Mouse (Mus musculus): Measurements from ENCODE around the gene A930002H24Rik.
"Not testable (repeated sequence)": the region's sequence is repeated elsewhere in the genome, so short reads cannot be mapped to it uniquely, and the experiment has no call there.

The A930002H24Rik gene

DNA sequence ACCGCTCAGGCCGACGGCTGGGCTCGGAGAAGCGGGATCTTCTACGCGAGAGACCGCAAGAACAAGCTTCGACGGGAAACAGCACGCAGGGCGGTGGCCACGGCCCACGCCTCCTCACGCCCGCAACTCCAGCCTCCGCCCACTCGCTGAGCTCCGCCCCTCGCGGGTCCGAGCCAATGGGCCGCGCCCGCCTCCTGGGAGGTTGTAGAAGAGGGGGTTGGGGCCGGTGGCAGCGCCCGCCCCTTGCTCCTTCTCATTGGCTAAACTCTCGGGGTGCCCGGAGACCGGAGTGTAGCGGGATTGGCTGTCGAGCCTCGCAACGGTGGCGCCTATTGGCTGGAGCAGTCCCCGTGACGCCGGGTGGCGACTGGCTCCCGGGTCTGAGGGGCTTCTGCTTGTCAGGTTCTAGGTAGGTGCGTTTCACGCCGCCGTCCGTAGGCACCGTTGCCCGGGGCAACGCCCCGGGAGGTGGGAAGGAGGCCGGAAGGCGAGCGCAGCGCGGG is at the start of gene A930002H24Rik:
Gene A930002H24Rik (minus strand): TSS at position 145 of the 503 bp plus-strand sequence.
- DNase-seq (ENCODE audit: low read depth): peak; percentile 78

DNA sequence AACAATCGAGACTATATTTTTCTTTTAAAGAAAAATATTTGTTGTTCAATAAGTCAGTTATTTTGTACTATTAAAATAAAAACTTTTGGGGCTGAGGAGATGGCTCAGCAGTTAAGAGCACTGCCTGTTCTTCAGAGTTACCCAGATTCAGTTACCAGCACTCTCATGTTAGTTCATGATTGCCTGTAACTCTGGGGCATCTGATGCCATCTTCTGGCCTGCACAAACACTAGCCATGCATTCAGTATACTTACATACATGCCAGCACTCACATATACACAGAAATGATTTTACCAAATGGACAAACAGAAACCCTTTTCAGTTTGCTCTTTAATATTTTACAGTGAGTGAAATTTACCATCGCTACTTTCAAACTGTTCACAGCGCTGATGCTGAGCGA is 45.7 kb upstream of the A930002H24Rik start:
- DNase-seq (ENCODE audit: low read depth): no peak

DNA sequence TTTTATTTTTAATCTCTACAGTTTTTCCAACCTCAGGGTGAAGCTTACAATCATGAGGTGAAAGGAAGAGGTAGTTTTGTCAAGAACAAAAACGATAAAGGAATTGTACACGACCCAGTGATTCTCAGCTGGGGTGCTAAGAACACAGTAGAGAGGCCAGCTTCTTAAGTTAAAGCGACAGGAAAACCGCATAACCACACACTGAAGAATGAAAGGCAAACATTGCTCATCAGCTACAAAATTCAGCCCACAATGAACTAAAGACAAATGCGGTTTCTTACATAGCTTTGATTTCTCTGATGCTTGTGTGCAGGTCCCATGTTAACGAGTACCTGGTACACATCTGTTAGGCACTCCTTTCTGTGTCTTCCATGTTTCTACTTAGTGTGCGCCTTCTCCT is 33.5 kb upstream of the A930002H24Rik start:
- peak; percentile 5 for DNase-seq (ENCODE audit: low read depth)

DNA sequence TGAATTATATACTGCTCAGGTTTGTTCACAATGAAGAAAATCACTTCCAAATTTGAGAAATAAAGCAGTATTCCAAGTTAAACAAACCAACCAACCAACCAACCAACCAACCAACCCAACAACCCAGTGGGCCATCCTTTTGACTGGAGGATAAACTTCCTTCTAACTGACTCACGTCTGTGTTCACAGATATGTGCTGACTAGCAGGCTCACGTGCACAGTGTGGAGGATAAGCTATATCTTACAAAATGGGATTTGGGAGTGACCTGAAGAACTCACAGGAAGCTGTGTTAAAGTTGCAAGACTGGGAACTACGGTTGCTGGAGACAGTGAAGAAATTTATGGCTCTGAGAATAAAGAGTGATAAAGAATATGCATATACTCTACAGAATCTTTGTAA is 32.2 kb upstream of the A930002H24Rik start:
- no peak for DNase-seq (ENCODE audit: low read depth)

DNA sequence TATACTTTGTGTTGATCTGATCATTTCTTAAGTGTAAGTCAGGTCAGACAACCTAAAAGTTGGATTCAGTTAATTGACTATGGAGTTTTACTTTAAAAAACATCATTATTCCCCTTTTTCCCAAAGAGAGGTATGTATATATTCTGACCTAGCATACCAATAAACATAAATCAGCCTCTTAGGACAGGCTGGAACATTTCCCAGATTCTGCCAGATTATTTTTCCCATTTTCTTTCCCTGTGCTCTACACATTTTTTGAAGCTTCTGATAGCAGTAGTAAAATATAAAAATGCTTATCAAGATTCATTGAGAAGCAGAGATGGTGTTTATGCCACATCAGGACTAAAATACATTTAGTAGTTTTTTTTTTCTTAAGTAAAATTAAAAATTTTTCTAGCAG is 27.0 kb upstream of the A930002H24Rik start:
- DNase-seq (ENCODE audit: low read depth): no peak

DNA sequence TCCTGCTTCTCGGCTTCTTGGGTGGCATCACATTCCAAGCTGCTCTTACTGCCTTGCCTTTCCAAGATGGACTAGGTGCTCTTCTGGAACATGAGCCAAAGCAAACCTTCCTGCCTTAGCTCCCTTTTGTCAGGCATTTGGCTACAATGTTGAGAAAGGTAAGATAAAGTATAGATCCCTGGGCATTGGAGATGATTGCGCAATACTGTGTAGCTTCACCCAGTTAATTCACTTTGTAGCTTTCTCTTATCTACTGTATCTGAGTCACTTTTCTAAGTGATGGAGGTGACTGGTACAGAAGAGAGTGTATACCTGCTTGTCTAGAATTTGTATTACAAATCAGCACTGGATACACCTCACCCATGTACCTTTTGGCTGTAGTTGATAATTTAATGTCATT is 23.4 kb upstream of the A930002H24Rik start:
- DNase-seq (ENCODE audit: low read depth): no peak

DNA sequence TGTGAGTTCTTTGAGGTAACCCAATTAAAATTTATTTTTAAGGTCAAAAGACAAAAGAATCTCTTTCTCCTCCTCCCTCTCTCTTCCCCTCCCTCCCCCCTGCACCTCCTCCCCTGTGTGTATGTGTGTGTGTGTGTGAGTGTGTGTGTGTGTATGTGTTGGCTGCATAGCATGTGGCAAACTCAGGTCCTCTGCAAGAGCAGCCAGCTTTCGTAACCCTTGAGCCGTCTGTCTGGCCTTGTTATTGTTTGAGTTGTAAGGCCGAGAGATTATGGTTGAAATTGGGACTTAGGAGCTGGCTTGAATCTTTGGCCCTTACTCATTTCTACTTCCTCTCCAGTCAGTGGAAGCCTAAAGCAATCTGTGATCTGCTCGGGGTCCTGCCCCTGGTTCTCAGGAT is 16.4 kb upstream of the A930002H24Rik start:
- no peak for DNase-seq (ENCODE audit: low read depth)

DNA sequence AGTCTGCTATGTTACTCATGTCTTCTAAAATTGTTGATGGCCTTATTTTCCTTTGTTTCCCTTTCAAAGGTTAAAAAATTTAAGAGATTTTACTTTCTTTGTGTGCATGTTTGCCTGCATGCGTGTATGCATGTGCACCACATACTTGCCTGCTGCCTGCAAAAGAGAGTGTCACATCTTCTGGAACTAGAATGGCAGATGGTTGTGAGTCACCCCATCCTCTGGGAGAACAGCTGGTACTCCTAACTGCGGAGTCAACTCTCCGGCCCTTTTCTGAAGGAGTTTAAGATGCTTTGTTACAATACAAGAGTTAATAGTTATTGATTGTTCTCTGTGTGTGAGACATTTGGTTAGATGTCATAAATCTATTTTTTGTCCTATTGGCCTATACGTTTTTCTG is 15.3 kb upstream of the A930002H24Rik start:
- DNase-seq (ENCODE audit: low read depth): no peak

DNA sequence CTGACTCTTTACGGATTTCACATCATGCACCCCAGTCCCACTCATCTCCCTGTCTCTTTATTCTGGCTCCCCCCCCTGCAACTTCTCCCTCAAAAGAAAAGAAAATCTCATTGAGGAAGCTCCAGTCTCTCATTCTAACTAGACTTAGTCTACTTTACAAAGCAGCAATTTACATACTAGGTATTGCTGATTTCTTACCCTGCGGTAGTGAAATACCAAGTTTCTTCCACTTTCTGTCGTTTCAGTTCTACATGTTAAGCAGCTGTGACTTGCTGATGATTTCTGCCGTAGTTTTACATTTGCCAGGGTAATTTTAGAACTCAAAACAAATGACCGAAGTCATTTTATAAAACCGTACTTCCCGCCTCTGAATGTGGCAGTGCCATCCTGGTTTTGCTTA is 8.2 kb upstream of the A930002H24Rik start:
- DNase-seq (ENCODE audit: low read depth): no peak

DNA sequence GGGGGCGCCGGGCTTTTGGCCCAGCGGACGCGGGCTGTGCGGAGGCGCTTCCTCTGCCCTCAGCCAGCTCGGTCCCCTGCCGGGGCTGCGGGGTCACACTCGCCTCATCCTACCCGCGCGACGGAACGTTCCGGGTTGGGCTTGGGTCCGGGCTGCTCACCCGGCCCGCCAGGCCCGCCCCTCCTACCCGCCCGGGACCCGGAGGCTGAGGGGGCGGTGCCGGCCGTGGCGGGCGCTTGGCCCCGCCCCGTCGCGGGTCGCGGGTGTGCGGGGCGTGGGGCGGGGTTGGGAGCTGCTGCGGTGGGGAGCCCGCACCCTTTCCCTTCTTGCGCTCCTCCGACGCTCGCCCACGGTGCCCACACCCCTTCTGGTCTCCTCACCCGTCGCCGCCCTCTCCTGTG is 580 bp upstream of the A930002H24Rik start:
- peak; percentile 36 for DNase-seq (ENCODE audit: low read depth)

DNA sequence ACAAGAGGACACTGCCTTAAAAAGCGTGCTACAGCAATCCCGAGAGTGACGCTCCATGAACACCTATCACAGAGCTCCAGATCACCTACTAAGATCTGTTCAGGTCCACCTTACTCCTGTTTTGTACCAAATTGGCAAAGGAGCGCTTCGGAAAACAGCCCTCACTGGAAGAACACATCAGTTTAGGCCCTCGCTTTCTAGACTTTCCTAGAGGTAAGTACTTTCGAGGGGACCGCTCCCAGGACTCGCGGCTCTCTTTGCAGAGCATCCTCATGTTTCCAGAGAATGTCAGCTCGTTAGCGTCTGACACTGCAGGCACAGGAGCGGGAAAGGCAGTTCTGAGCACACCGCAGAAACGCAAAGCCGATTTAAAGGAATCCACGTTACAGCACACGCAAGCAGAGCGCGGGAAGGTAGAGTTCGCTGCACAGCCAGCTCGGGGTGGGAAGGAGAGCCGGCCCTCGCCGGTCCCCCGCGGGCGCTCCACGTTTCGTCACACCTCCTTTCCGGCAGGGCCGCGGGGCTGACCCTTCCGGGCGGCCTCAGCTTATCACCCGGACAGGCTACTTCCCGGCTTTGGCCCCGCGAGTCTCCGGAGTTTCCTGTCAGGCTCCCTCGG is 470 bp downstream of the A930002H24Rik start, which contains the start of gene Fer:
Gene Fer (plus strand): TSS at position 51 of the 619 bp plus-strand sequence.
- DNase-seq (ENCODE audit: low read depth): peak; percentile 15

DNA sequence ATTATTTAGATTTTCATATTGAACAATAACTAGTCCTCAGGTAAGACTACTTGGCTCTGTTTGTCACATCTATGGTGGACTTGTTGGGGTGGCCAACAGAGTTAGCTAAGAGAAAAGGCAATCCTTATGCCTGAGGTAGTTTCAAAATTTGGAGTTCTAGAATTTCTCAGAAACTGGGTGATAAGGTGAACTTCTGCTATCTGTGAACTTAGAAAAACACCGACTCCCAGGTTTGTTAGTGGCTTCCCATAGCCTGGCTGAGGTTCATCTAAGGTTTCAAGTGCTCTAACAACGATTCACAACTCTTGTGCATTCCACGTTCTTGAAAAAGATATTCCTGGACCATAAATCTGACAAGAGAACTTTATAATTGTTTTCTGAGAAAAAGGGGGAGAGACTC is 1.2 kb downstream of the A930002H24Rik start:
- DNase-seq (ENCODE audit: low read depth): no peak

DNA sequence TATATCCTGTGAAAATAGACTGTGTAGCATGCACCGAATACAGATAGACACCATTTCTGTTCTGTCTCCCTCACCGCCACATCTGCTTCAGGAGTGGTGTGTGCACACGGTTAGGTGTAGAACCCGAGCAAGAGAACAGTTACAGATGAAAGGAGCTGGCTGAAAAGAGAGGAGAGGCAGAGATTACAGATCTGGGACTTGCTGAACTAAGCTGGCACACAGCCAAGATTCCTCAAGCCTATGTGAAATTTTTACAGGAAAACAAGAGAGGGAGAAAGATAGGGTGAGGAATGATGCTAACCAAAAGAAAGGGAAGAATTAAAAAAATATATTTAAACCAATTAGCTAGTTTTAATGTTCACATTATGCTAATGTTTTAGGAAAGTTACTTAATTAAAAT is 2.6 kb downstream of the A930002H24Rik start:
- no peak for DNase-seq (ENCODE audit: low read depth)

DNA sequence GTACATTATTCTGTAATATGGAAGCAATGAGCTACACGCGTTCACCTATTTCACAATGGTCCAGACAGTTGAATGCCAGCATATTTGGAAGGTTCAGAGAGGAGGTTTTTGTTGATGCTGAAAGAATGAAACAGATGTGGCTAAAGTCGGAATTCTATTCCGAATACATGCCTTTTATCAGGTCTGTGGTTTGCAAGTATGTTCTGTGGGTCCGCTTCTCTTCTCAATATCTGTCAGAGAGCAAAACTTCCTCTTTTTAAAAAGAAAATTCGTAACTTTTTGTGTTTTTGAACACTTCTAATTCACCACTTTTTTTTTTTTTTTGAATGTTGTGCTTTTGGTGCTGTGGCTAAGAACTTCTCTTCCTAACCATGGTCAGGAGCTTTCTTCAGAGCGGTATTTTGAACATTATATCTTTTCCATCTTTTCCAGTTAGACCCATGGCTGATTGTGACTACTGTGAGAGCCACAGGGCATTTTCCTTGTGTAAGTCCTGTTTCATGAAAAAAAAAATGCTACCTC is 6.5 kb downstream of the A930002H24Rik start:
- no peak for DNase-seq (ENCODE audit: low read depth)

DNA sequence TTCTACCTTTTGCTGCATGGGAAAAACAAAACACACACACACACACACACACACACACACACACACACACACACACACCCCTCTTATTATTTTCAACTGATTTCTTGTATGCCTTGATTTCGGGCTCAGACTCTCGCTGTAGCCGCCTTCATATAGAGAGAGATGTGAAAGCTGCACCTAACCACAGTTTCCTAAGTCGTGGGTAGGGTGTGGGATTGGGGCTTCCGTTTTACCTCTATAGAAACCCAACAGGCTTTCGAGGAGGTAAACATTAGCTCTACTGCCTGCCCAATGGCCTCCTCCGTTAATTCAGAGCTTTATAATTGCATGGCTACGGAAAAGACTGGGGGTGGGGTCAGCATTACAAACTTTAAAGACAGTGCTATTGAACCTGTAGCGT is 13.6 kb downstream of the A930002H24Rik start:
- DNase-seq (ENCODE audit: low read depth): peak; percentile 37

DNA sequence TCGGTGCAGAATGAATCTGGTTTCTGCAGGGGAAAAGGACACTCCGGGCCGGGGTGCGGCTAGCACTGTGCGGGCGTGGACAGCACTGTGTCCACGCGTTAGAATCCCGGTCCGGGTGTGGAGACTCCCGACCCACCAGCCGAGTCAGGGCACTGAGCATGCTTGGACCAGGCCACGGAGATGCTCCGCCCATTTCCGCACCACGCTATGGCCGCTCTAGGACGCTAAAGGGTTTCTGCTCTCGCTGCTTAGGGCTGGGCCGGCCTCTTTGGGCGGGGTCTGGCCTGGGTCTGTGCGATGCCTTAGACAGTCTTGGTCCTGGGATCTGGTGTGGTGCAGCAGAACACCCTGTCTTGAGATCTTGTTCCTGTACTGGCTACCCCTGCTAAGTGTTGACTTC is 14.0 kb downstream of the A930002H24Rik start:
- peak; percentile 12 for DNase-seq (ENCODE audit: low read depth)

DNA sequence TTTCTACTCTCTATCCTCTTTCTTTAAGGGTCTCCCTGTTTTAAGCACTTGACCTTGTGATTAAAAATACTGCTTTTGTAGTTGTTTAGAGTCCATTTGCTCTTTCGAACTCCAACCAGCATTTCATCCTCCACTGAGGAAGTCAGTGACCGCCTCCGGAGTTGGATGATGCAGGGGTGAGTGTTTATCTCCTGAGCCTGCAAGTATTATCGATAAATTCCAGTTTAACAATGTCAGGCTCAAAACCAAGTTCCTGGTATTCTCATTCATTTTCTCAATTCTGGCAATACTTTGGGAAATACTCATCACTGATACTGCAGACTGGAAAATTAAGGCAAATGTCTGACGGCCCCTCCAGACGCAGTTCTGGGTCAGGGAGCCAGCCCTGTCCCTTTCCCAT is 14.4 kb downstream of the A930002H24Rik start:
- DNase-seq (ENCODE audit: low read depth): no peak

DNA sequence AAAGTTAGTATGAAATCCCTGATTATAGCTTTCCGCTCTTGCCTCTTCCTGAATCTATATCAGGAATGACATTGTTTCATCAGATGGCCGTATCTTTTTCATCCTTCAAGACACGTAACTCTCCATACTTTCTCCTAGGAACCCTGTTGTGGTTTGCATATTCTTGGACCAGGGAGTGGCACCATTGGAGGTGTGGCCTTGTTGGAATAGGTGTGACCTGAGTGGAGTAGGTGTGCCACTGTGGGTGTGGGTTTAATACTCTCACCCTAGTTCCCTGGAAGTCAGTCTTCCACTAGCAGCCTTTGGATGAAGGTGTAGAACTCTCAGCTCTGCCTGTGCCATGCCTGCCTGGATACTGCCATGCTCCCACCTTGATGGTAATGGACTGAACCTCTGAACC is 17.8 kb downstream of the A930002H24Rik start:
- not testable (repeated sequence) for DNase-seq (ENCODE audit: low read depth)

DNA sequence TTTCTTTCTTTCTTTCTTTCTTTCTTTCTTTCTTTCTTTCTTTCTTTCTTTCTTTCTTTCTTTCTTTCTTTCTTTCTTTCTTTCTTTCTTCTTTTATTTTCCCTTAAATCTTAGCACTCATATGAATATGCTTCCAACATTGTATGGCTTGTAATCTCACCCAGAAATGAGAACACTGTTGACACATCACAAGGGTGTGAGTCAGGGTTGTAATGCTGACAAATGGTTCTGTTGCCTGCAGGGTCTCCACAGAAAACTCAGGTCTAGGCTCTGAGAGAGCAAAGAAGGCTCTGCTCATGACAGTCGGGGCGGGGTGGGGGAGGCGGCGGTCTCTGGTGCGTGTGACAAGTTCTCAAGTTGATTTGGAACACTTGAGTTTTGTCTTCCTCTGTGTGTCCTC is 18.7 kb downstream of the A930002H24Rik start:
- DNase-seq (ENCODE audit: low read depth): no peak

DNA sequence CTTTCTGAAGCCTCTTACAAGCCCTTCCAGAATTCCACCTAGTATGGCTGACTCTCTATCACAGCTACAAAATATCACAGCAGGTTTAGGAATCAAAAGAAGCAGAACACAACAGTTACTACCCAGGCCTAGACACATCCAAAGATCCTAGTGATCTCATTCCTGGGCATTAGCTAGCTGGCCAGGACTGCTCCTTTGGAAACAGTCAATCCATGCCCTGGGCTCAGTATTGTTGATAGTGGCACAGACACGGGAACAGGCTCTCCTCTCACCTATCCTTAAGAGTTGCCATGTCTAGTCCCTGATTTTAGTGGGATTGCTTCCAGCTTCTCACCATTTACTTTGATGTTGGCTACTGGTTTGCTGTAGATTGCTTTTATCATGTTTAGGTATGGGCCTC is 21.4 kb downstream of the A930002H24Rik start:
- no peak for DNase-seq (ENCODE audit: low read depth)

DNA sequence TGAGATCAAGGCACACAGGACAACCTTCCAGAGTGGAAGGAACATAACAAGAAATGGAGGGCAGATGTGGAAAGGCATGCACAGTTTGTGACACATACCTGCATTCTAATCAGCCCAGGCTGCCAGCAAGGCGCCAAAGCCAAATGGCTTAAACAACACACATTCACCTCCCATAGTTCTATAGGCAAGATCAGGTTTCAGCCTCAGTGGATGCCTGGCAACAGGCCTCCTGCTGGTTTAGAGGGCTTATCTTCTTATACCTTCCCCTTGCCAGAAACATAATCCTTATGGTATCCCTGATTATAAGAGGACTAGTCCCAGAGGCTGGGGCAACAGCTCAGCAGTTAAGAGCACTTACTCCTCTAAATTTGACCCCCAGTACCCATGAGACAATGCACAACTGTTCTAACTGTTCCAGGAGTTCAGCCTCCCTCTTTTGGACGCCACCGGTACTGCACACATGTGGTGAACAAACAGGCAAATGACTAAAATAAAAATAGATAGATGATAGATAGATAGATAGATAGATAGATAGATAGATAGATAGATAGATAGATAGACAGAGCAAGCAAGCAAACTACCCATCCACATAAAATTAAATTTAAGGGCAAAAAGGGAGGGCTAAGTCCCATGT is 23.8 kb downstream of the A930002H24Rik start:
- no peak for DNase-seq (ENCODE audit: low read depth)

DNA sequence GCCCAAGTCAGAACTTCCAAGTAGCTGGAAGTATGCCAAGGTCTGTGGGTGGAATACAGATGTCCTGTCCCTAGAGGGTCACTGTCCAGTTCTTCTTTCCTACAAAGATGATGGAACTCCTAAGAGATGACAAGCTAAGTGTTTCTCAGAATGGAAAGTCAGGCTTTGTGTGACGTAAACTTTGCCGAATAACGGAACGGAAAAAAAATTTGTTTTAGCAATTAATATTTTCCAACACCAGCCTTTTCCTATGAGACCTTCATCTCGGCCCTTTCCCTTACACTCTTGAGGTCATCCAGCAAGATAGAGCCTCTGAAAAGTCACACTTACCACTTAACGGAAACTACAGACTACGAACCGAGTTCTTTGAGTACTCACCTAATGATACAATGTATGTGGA is 25.4 kb downstream of the A930002H24Rik start:
- DNase-seq (ENCODE audit: low read depth): no peak

DNA sequence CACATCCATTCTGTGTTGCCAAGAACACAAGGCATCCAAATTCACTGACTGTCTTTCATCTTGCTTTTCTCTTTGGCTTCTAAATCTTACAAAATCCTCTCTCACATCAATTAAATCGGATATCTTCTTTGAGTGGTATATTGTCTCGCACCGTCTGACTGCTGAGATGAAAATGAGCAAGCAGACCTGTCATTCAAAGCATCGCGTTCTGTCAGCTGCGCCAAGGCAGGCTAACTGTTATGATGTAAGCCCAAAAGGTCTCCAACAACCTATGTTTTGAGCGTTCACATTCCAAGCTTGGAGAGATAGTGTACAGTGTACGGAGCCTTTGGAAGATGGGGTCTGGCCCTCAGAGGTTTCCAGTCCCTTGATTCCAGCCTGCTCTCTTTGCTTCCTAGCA is 26.9 kb downstream of the A930002H24Rik start:
- no peak for DNase-seq (ENCODE audit: low read depth)

DNA sequence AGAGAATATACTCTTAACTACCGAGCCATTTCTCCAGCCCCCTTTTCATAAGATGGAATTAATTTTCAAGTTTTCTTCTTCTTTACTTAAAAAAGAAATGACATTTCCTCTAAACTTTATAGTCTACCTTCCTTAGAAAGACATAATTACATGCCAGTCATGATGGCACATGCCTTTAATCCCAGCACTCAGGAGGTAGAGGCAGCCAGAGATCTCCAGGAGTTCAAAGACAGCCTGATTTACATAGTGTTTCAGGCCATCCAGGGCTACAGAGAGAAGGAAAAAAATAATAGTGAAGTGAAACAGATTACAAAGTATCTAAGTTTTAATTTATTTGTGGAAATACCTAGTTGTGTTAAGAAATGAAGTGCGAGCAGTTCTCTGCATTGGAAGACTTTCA is 27.4 kb downstream of the A930002H24Rik start:
- no peak for DNase-seq (ENCODE audit: low read depth)

All from induced T-regulatory cell, adult 2 months (primary cell).